Mouse (Mus musculus): ENCODE measurements at regions not wholly inside any gene's neighbourhood (a gene's known extent, or its start where the extent isn't known, plus 50 kb on each side); places are given as distances from the start of the nearest gene placed in this dataset.

GRCm38 (mm10) chr1:128738152-128738551 is 146.1 kb upstream of the Cxcr4 start:
- TF ChIP-seq EP300 (IDR thresholded peaks at IDR 0.05; ENCODE audit: low read depth) (no peak), CTCF (IDR thresholded peaks at IDR 0.05; ENCODE audit: low read depth) (no peak)
